Mouse (Mus musculus): ENCODE results near the gene Il9. TPM values are rescaled to one million over a fixed set of nuclear protein-coding genes. Genes with fewer than 3 reads are reported as not detected.

Il9 gene
- total and polyA plus RNA-seq, 3 experiments: not detected

GRCm38 (mm10) chr13:56443411-56443810 lies 38.6 kb downstream of the Il9 start:
- DNase-seq (ENCODE audit: low read depth, low spot score): no peak
- H3K27ac ChIP-seq (ENCODE audit: control insufficient read depth, low read depth, low read length): no peak overlapping the region
- no peaks in the 10 kb centered on the region for H3K9me3 ChIP-seq (replicated peaks; ENCODE audit: insufficient read depth, low read length)
- H3K4me1 ChIP-seq (ENCODE audit: control insufficient read depth in 1 of 2, insufficient read depth in 2 of 2, low read length in 2 of 2): no peaks in the 10 kb centered on the region
- no peaks in the 10 kb centered on the region for H3K79me2 ChIP-seq (ENCODE audit: control insufficient read depth, insufficient read depth, low read length, poor library complexity)
- no peaks in the 10 kb centered on the region for H3K27me3 ChIP-seq (ENCODE audit: control insufficient read depth in 1 of 2, insufficient read depth in 2 of 2, low read length in 2 of 2)
- no peaks in the 10 kb centered on the region for H3K36me3 ChIP-seq (ENCODE audit: control insufficient read depth in 1 of 2, insufficient read depth in 2 of 2, low read length in 2 of 2)
- no peak overlapping the region for H3K9ac ChIP-seq (ENCODE audit: control insufficient read depth, low read depth, low read length, poor library complexity, severe bottlenecking)
- no peak for TF ChIP-seq BHLHE40 (IDR thresholded peaks at IDR 0.05; ENCODE audit: borderline replicate concordance, low read depth, low read length)
- no peak for TF ChIP-seq NRF1 (IDR thresholded peaks at IDR 0.05; ENCODE audit: insufficient read depth, low read depth, low read length, poor library complexity, severe bottlenecking)
- TF ChIP-seq ZC3H11A (IDR thresholded peaks at IDR 0.05; ENCODE audit: low read depth, low read length): no peak
- H3K4me3 ChIP-seq (ENCODE audit: control insufficient read depth in 1 of 2, insufficient read depth in 1 of 2, low read depth in 2 of 2, low read length in 2 of 2): no peak overlapping the region

DNA sequence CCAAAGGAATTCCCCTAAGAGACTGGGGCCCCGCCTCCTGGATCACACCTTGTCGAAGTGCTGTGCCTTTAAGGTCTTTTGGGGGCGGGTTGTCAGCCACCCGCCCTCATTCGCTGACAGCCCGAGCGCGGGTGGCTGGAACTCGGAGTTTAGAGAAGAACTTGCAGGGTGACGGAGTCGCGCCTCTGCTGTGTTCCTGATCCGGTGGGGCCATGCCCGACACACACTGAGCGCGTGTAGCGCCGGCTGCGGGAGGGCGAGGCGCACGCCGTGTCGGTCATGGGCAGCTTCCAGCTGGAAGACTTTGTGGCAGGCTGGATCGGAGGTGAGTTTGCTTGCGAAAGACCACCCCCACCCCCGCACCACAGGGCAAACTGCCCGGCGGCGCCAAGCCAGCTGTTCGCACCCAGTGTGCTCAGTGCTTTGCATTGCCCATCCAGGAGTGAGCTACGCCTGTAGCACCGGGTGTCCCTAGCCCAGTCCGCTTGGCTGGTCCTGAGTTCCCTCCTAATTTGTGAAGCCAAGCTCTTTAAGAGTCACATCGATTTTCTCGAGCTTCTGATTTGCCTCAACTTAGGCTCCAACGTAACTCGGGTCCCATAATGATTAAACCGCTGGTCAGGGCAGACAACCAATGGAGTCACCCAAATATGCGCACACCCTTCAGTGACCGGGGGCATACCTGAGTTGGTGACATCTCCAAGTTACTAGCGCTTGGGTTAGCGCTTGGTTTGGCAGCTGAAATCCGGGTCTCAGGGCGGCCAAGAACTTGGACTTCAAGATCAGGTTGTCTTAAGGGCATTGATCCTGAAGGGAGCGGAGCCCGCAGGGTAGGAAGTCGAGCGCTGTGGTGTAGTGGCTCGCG lies 43.6 kb downstream of the Il9 start, which contains the start of gene Slc25a48:
Gene Slc25a48, plus strand, starts transcription at position 145 of the 865 bp plus-strand sequence.
- Histone ChIP-seq H3K79me2 (ENCODE audit: control insufficient read depth, insufficient read depth, low read length, poor library complexity) (no peaks in the 10 kb centered on the region), H3K9me3 (replicated peaks; ENCODE audit: insufficient read depth, low read length) (no peaks in the 10 kb centered on the region), H3K27me3 (ENCODE audit: control insufficient read depth in 1 of 2, insufficient read depth in 2 of 2, low read length in 2 of 2) (no peaks in the 10 kb centered on the region), H3K27ac (ENCODE audit: control insufficient read depth, low read depth, low read length) (no peak within 1 kb of the TSS), H3K9ac (ENCODE audit: control insufficient read depth, low read depth, low read length, poor library complexity, severe bottlenecking) (no peak within 1 kb of the TSS), H3K4me1 (ENCODE audit: control insufficient read depth in 1 of 2, insufficient read depth in 2 of 2, low read length in 2 of 2) (no peaks in the 10 kb centered on the region), H3K36me3 (ENCODE audit: control insufficient read depth in 1 of 2, insufficient read depth in 2 of 2, low read length in 2 of 2) (no peaks in the 10 kb centered on the region), H3K4me3 (ENCODE audit: control insufficient read depth in 1 of 2, insufficient read depth in 1 of 2, low read depth in 2 of 2, low read length in 2 of 2) (no peak within 1 kb of the TSS)
- TF ChIP-seq KAT2A (conservative IDR thresholded peaks at IDR 0.05; ENCODE audit: low read depth, low read length): no peak
- TF ChIP-seq CHD2 (IDR thresholded peaks at IDR 0.05; ENCODE audit: low read length): no peak
- TF ChIP-seq ETS1 (IDR thresholded peaks at IDR 0.05; ENCODE audit: low read depth, low read length): no peak
- no peak for DNase-seq (ENCODE audit: low read depth, low spot score)

GRCm38 (mm10) chr13:56435615-56436287 lies 46.3 kb downstream of the Il9 start:
- H3K9me3 ChIP-seq (replicated peaks; ENCODE audit: insufficient read depth, low read length): no peaks in the 10 kb centered on the region
- no peak overlapping the region for H3K27ac ChIP-seq (ENCODE audit: control insufficient read depth, low read depth, low read length)
- DNase-seq (ENCODE audit: low read depth, low spot score): no peak
- H3K4me1 ChIP-seq (ENCODE audit: control insufficient read depth in 1 of 2, insufficient read depth in 2 of 2, low read length in 2 of 2): no peaks in the 10 kb centered on the region
- no peaks in the 10 kb centered on the region for H3K27me3 ChIP-seq (ENCODE audit: control insufficient read depth in 1 of 2, insufficient read depth in 2 of 2, low read length in 2 of 2)
- TF ChIP-seq ELF1 (IDR thresholded peaks at IDR 0.05; ENCODE audit: low read depth, low read length): no peak
- no peak for TF ChIP-seq SMC3 (IDR thresholded peaks at IDR 0.05; ENCODE audit: low read depth, low read length)
- TF ChIP-seq MYC (IDR thresholded peaks at IDR 0.05; ENCODE audit: low read depth, low read length): no peak
- TF ChIP-seq MEF2A (IDR thresholded peaks at IDR 0.05; ENCODE audit: extremely low read depth, insufficient replicate concordance, low read depth, low read length, poor library complexity, severe bottlenecking): no peak
- TF ChIP-seq ZMIZ1 (IDR thresholded peaks at IDR 0.05; ENCODE audit: low read depth, low read length): no peak
- TF ChIP-seq NRF1 (IDR thresholded peaks at IDR 0.05; ENCODE audit: insufficient read depth, low read depth, low read length, poor library complexity, severe bottlenecking): no peak
- no peak for TF ChIP-seq RAD21 (IDR thresholded peaks at IDR 0.05; ENCODE audit: low read depth, low read length)
- TF ChIP-seq USF1 (IDR thresholded peaks at IDR 0.05; ENCODE audit: low read depth, low read length): no peak
- TF ChIP-seq MXI1 (IDR thresholded peaks at IDR 0.05; ENCODE audit: low read depth, low read length): no peak
- TF ChIP-seq POLR2AphosphoS2 (IDR thresholded peaks at IDR 0.05; ENCODE audit: low read length): no peak
- no peak for TF ChIP-seq RCOR1 (IDR thresholded peaks at IDR 0.05; ENCODE audit: low read depth, low read length)
- TF ChIP-seq MAX (IDR thresholded peaks at IDR 0.05; ENCODE audit: low read length): no peak
- no peak for TF ChIP-seq MAFK (IDR thresholded peaks at IDR 0.05; ENCODE audit: borderline replicate concordance, low read depth, low read length)
- no peak for TF ChIP-seq POLR2A (IDR thresholded peaks at IDR 0.05; ENCODE audit: control insufficient read depth in 1 of 2, insufficient read depth in 1 of 2, low read depth in 1 of 2, low read length in 2 of 2, poor library complexity in 1 of 2)
- TF ChIP-seq USF2 (IDR thresholded peaks at IDR 0.05; ENCODE audit: borderline replicate concordance in 1 of 2, insufficient read depth in 1 of 2, low read depth in 1 of 2, low read length in 2 of 2): no peak
- no peak for TF ChIP-seq UBTF (IDR thresholded peaks at IDR 0.05; ENCODE audit: borderline replicate concordance, insufficient read depth, low read depth, low read length)
- TF ChIP-seq MAZ (IDR thresholded peaks at IDR 0.05; ENCODE audit: low read depth, low read length): no peak
- no peak for TF ChIP-seq CHD1 (IDR thresholded peaks at IDR 0.05; ENCODE audit: low read depth, low read length)
- H3K9ac ChIP-seq (ENCODE audit: control insufficient read depth, low read depth, low read length, poor library complexity, severe bottlenecking): no peak overlapping the region
- H3K79me2 ChIP-seq (ENCODE audit: control insufficient read depth, insufficient read depth, low read length, poor library complexity): no peaks in the 10 kb centered on the region
- H3K36me3 ChIP-seq (ENCODE audit: control insufficient read depth in 1 of 2, insufficient read depth in 2 of 2, low read length in 2 of 2): no peaks in the 10 kb centered on the region
- H3K4me3 ChIP-seq (ENCODE audit: control insufficient read depth in 1 of 2, insufficient read depth in 1 of 2, low read depth in 2 of 2, low read length in 2 of 2): no peak overlapping the region

Measured in MEL (cell line).